Mouse (Mus musculus): Measurements from ENCODE around the gene Arid5b.

DNA sequence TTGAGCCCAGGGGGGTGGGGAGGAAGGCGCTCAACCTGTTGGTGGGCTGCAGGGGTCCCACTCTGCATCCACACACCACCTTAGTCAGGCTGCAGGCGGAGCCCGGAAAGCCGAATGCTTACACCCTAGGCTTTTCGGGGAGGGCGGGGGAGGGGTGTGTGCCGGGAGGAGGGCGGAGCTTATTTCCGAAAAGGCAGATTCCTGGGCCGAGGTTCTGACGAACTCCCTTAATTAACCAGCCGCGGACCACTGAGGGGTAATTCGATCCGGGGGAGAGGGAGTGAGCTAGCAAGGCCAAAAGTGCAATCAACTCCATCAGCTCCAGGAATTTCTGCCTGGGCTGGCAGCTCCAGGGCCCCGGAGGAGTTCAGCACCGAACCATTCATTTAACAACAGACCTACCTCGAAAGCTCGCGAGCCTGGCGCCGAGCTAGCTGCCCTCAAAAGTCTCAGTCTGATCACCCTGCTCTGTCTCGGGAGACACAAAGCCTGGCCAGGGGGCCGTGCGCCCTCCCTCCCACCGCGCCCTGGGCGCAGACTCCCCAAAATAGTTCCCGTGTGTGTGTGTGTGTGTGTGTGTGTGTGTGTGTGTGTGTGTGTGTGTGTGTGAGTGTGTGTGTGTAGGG lies 2.1 kb downstream of the Arid5b start:
- TF ChIP-seq EP300 (IDR thresholded peaks at IDR 0.05; ENCODE audit: low read depth) (no peak), CTCF (IDR thresholded peaks at IDR 0.05; ENCODE audit: low read depth) (no peak)

Measured in heart, postnatal 0 days (tissue).